8 mouse cellular contexts compared by ENCODE assay signal in the genomic region with DNA sequence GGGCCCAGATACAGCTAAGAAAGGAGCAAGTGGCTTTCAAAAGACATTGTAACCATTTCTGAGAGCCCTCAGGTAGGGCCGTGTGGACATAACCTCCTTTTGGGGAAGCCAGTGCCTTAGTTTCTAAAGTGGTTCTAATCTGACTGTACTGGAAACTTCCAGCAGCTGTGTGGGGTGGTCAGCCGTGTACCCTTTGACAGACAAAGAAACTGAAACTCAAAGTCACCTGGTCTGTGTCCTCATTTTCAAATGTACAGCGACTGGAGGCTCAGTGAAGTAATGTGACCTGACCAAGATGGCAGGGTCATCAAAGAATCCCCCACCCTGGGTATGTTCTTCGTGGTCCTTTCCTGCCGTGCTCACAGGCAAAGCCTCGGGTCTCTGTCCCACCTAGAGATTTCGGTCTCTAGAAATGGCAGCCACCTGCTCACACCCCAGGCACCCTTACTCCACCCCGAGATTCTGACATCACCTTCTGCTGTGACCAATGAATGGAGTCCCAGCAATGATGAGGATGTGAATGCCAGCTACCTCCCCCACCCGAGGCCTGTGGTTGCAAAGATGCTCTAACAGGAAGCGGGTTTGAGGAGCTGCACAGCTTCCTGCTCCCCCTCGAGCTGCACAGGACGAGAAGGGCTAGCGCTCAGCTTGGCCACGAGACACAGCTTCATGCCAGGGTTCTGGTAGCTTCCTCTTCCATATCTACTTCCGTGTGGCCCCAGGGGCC. TPM values are rescaled to one million over a fixed set of nuclear protein-coding genes. Genes with fewer than 3 reads are reported as not detected.
DNase-seq lines count a peak whose midpoint lies in the region; ATAC-seq and TF ChIP-seq lines count a peak whose summit lies in the region.

TSS of gene Arhgap30 (plus strand) at position 579 of the 727 bp plus-strand sequence.

- peak in 1 of 2 experiments; percentile 43; a peak in 1 of 4 replicates for TF ChIP-seq EP300 in MEL (IDR thresholded peaks at IDR 0.05; ENCODE audit: low read depth in 1 of 2, low read length in 2 of 2)

- no peak within 1 kb of the TSS for H3K9ac ChIP-seq in kidney, embryonic 16.5 days (replicated peaks; ENCODE audit: low read length)
- peak within 1 kb of the TSS; percentile 78 for H3K9ac ChIP-seq in MEL (ENCODE audit: control insufficient read depth, low read depth, low read length, poor library complexity, severe bottlenecking)
- H3K9ac ChIP-seq in hindbrain, embryonic 13.5 days: no peak within 1 kb of the TSS

- H3K9me3 ChIP-seq in kidney, embryonic 16.5 days (ENCODE audit: low read length): no peaks in the 10 kb centered on the region
- no peaks in the 10 kb centered on the region for H3K9me3 ChIP-seq in MEL (replicated peaks; ENCODE audit: insufficient read depth, low read length)
- H3K9me3 ChIP-seq in hindbrain, embryonic 13.5 days: no peaks in the 10 kb centered on the region

- no peak for ATAC-seq in kidney, embryonic 16.5 days (ENCODE audit: low FRiP score, low TSS enrichment)
- no peak for ATAC-seq in hindbrain, embryonic 13.5 days (ENCODE audit: low FRiP score)

- H3K36me3 ChIP-seq in kidney, adult 2 months (ENCODE audit: control insufficient read depth, insufficient read depth, low read length): no peaks in the 10 kb centered on the region
- no peaks in the 10 kb centered on the region for H3K36me3 ChIP-seq in kidney, embryonic 16.5 days (ENCODE audit: insufficient read depth, low read length)
- H3K36me3 ChIP-seq in MEL (ENCODE audit: control insufficient read depth in 1 of 2, insufficient read depth in 2 of 2, low read length in 2 of 2) (peaks cover 0 to 7% of the 10 kb centered on the region in 2 experiments; a peak in 2 of 4 replicates), macrophage (ENCODE audit: inconsistent target) (peaks cover 32% of the 10 kb centered on the region)
- H3K36me3 ChIP-seq in hindbrain, embryonic 13.5 days: no peaks in the 10 kb centered on the region

- TF ChIP-seq CTCF in kidney, adult 2 months (conservative IDR thresholded peaks at IDR 0.05; ENCODE audit: insufficient read depth, insufficient read length, low read depth, low read length): no peak
- TF ChIP-seq CTCF in MEL (IDR thresholded peaks at IDR 0.05 in 2 of 3, conservative IDR thresholded peaks at IDR 0.05 in 1 of 3; ENCODE audit: control insufficient read depth in 1 of 3, insufficient read depth in 1 of 3, low read depth in 2 of 3, low read length in 3 of 3, poor library complexity in 1 of 3, severe bottlenecking in 1 of 3): no peak

- H3K27ac ChIP-seq in kidney, adult 2 months (ENCODE audit: insufficient read depth, low read depth, low read length): no peak within 1 kb of the TSS
- no peak within 1 kb of the TSS for H3K27ac ChIP-seq in kidney, embryonic 16.5 days (ENCODE audit: low read length)
- H3K27ac ChIP-seq in MEL (ENCODE audit: control insufficient read depth, low read depth, low read length): peak within 1 kb of the TSS; percentile 51
- peak within 1 kb of the TSS; percentile 100 for H3K27ac ChIP-seq in macrophage
- no peak within 1 kb of the TSS for H3K27ac ChIP-seq in hindbrain, embryonic 13.5 days

- TF ChIP-seq RAD21 in MEL (IDR thresholded peaks at IDR 0.05; ENCODE audit: low read depth, low read length): no peak

- no peaks in the 10 kb centered on the region for H3K27me3 ChIP-seq in kidney, adult 2 months (replicated peaks; ENCODE audit: control insufficient read depth, insufficient read depth, low read length)
- no peaks in the 10 kb centered on the region for H3K27me3 ChIP-seq in kidney, embryonic 16.5 days (ENCODE audit: insufficient read depth, low read length)
- H3K27me3 ChIP-seq in MEL (ENCODE audit: control insufficient read depth in 1 of 2, insufficient read depth in 2 of 2, low read length in 2 of 2): no peaks in the 10 kb centered on the region
- no peaks in the 10 kb centered on the region for H3K27me3 ChIP-seq in hindbrain, embryonic 13.5 days

- H3K79me2 ChIP-seq in MEL (ENCODE audit: control insufficient read depth, insufficient read depth, low read length, poor library complexity): peaks cover 19% of the 10 kb centered on the region
- peaks cover 44% of the 10 kb centered on the region for H3K79me2 ChIP-seq in macrophage (ENCODE audit: inconsistent target)

- H3K4me2 ChIP-seq in kidney, embryonic 16.5 days (replicated peaks; ENCODE audit: low read depth, low read length): no peak within 1 kb of the TSS
- H3K4me2 ChIP-seq in hindbrain, embryonic 13.5 days: no peak within 1 kb of the TSS

- H3K4me1 ChIP-seq in kidney, adult 2 months (ENCODE audit: control insufficient read depth, insufficient read depth, low read length): no peaks in the 10 kb centered on the region
- no peaks in the 10 kb centered on the region for H3K4me1 ChIP-seq in kidney, embryonic 16.5 days (ENCODE audit: insufficient read depth, low read length)
- peaks cover 0 to 12% of the 10 kb centered on the region in 2 experiments for H3K4me1 ChIP-seq in MEL (ENCODE audit: control insufficient read depth in 1 of 2, insufficient read depth in 2 of 2, low read length in 2 of 2)
- H3K4me1 ChIP-seq in hindbrain, embryonic 13.5 days (replicated peaks): peaks cover 3% of the 10 kb centered on the region

- WGBS in kidney, adult 2 months: 77% methylated on average over 15 of the region's 15 CpGs
- WGBS in kidney, embryonic 16.5 days: 77% methylated on average over 15 of the region's 15 CpGs
- WGBS in macrophage (ENCODE audit: missing documents): 4% methylated on average over 15 of the region's 15 CpGs
- WGBS in hindbrain, embryonic 13.5 days: 80% methylated on average over 15 of the region's 15 CpGs

- peak; percentile 49 for DNase-seq in kidney, adult 2 months
- DNase-seq in MEL (ENCODE audit: low read depth, low spot score): peak; percentile 96
- peak; percentile 38 for DNase-seq in heart, postnatal 25 days (ENCODE audit: low spot score)
- DNase-seq in thymus, postnatal 10 days (ENCODE audit: low spot score in 2 of 2): peak; percentile 90 to 95
- DNase-seq in right cerebral cortex, postnatal 4 days: no peak

- no peak for TF ChIP-seq POLR2A in kidney, adult 2 months (IDR thresholded peaks at IDR 0.05; ENCODE audit: low read depth, low read length)
- peak; percentile 30 to 90; a peak in 2 of 4 replicates for TF ChIP-seq POLR2A in MEL (IDR thresholded peaks at IDR 0.05; ENCODE audit: control insufficient read depth in 1 of 2, insufficient read depth in 1 of 2, low read depth in 1 of 2, low read length in 2 of 2, poor library complexity in 1 of 2)

- H3K4me3 ChIP-seq in kidney, adult 2 months (ENCODE audit: insufficient read depth, low read depth, low read length): peak within 1 kb of the TSS; percentile 6; the same call in 1 of the 2 replicates
- H3K4me3 ChIP-seq in kidney, embryonic 16.5 days (ENCODE audit: low read length): no peak within 1 kb of the TSS
- peak within 1 kb of the TSS; percentile 62 to 94 for H3K4me3 ChIP-seq in MEL (ENCODE audit: control insufficient read depth in 1 of 2, insufficient read depth in 1 of 2, low read depth in 2 of 2, low read length in 2 of 2)
- H3K4me3 ChIP-seq in macrophage (ENCODE audit: inconsistent target): peak within 1 kb of the TSS; percentile 99
- H3K4me3 ChIP-seq in hindbrain, embryonic 13.5 days: no peak within 1 kb of the TSS

- intact Hi-C loops in heart, postnatal 25 days (cut with DNase I): no loop called here

TF ChIP-seq in MEL, 35 proteins besides CTCF, POLR2A, EP300 and RAD21 (continues in another document):
- TF ChIP-seq E2F4 (IDR thresholded peaks at IDR 0.05; ENCODE audit: borderline replicate concordance, low read depth, low read length) (no peak), HCFC1 (IDR thresholded peaks at IDR 0.05; ENCODE audit: low read depth, low read length) (peak; percentile 79), GATA1 (IDR thresholded peaks at IDR 0.05; ENCODE audit: low read depth, low read length) (no peak; the same call in 1 of the 2 replicates), ZNF384 (IDR thresholded peaks at IDR 0.05; ENCODE audit: low read depth, low read length) (no peak), POLR2AphosphoS5 (IDR thresholded peaks at IDR 0.05; ENCODE audit: borderline replicate concordance, low read depth, low read length) (no peak), MAX (IDR thresholded peaks at IDR 0.05; ENCODE audit: low read length) (peak; percentile 48), ZKSCAN1 (IDR thresholded peaks at IDR 0.05; ENCODE audit: low read depth, low read length) (no peak), JUND (IDR thresholded peaks at IDR 0.05; ENCODE audit: low read depth, low read length) (no peak), CHD2 (IDR thresholded peaks at IDR 0.05; ENCODE audit: low read length) (peak; percentile 34; the same call in 1 of the 2 replicates), SIN3A (IDR thresholded peaks at IDR 0.05; ENCODE audit: low read length) (no peak; the same call in 1 of the 2 replicates), NELFE (IDR thresholded peaks at IDR 0.05; ENCODE audit: low read depth, low read length) (peak; percentile 59), ETS1 (IDR thresholded peaks at IDR 0.05; ENCODE audit: low read depth, low read length) (0 out of 2 replicates have a peak, but pooled peaks have one; percentile 28), TBP (IDR thresholded peaks at IDR 0.05; ENCODE audit: low read depth, low read length) (peak; percentile 78), ZMIZ1 (IDR thresholded peaks at IDR 0.05; ENCODE audit: low read depth, low read length) (no peak), ZC3H11A (IDR thresholded peaks at IDR 0.05; ENCODE audit: low read depth, low read length) (no peak), SMC3 (IDR thresholded peaks at IDR 0.05; ENCODE audit: low read depth, low read length) (no peak), GABPA (IDR thresholded peaks at IDR 0.05; ENCODE audit: low read depth, low read length) (no peak), CHD1 (IDR thresholded peaks at IDR 0.05; ENCODE audit: low read depth, low read length) (no peak), NRF1 (IDR thresholded peaks at IDR 0.05; ENCODE audit: insufficient read depth, low read depth, low read length, poor library complexity, severe bottlenecking) (no peak), MAZ (IDR thresholded peaks at IDR 0.05; ENCODE audit: low read depth, low read length) (no peak)

RNA-seq across cellular contexts. Expression of gene Arhgap30, which starts in this region (rescaled TPM):
- 1.6 and 4.8 TPM in 2 replicates for polyA plus RNA-seq in kidney, adult 2 months (2012; rRNA removed)
- polyA plus RNA-seq in kidney, embryonic 16.5 days (2015; fragmentation: Nextera tagmentation; extraction: Ambion mirVana): 1.1 and 1.6 TPM in 2 replicates
- 31.0 and 31.5 TPM in 2 replicates for total RNA-seq in MEL (2012; rRNA removed)
- 10 to 100 TPM in 1 of 2 experiments, not detected in 1; 41.2 TPM for polyA plus RNA-seq in MEL (2012; ENCODE audit: insufficient read depth in 1 of 2, insufficient read length in 2 of 2, low read depth in 1 of 2, low replicate concordance in 2 of 2, missing spikeins in 1 of 2)
- 1 to 10 TPM; 2.7 TPM for total RNA-seq in heart, postnatal 25 days (2021)
- total RNA-seq in macrophage (2018; cell fraction: chromatin; rRNA removed): 100 to 1,000 TPM; 134 to 533 (median 366) TPM
- 100 to 1,000 TPM in 23 of 26 experiments, 10 to 100 TPM in 3; 87.2 to 172 (median 137) TPM for total RNA-seq in macrophage (2018; cell fraction: cytosol; rRNA removed)
- total RNA-seq in macrophage (2018; cell fraction: nucleus; rRNA removed): 100 to 1,000 TPM; 143 to 504 (median 375) TPM
- 119 to 178 TPM (median 125 TPM) in 3 replicates for polyA plus RNA-seq in macrophage (2018)
- polyA plus RNA-seq in hindbrain, embryonic 13.5 days (2015; fragmentation: Nextera tagmentation; extraction: Ambion mirVana): 1.00 and 1.0 TPM in 2 replicates

Comparison
In these comparisons a context has a peak if more than half of its experiments do, and no peak if none do; other contexts are left out.
1. H3K4me3 ChIP-seq: peak in kidney, adult 2 months (single experiment), MEL (2 of 2) and macrophage (single experiment); none in kidney, embryonic 16.5 days (single experiment) and hindbrain, embryonic 13.5 days (single experiment).
2. H3K27ac ChIP-seq: peak in MEL (single experiment) and macrophage (single experiment); none in kidney, adult 2 months (single experiment), kidney, embryonic 16.5 days (single experiment) and hindbrain, embryonic 13.5 days (single experiment).